Mouse (Mus musculus): Measurements from ENCODE around the gene Barx2. TPM values are rescaled to one million over a fixed set of nuclear protein-coding genes. Genes with fewer than 3 reads are reported as not detected.
A peak's percentile ranks its signal among the peaks of the same experiment; 100 is the strongest.

Gene Barx2
- polyA plus RNA-seq, 1 experiment from 2014 or later, result not detected

DNA sequence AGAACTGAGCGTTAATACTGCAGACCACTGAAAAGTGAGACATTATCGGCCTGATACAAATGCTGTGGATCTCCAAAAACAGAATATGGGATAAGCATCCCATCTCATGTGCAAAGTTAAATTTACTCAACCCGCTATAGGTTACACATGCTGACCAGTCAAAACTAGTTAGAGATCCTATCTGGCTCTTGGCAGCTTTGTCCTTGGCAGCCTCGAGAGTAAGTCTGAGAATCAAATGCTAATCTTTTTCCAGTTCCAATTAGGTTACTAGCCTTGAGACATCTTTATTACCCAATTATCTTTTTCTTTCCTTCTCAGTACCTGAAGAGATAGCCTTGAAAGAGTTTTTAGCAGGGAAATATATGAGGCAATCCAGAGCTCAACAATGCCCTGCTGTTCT, 62.6 kb downstream of the Barx2 start:
- H3K36me3 ChIP-seq (ENCODE audit: control insufficient read depth, insufficient read depth), result no peaks in the 10 kb centered on the region
- H3K9ac ChIP-seq (ENCODE audit: low read length), result no peak overlapping the region
- H3K4me2 ChIP-seq (ENCODE audit: low read depth, low read length), result no peak overlapping the region
- no peak for ATAC-seq (replicated peaks; ENCODE audit: extremely low read depth, insufficient read depth, low FRiP score)
- no peaks in the 10 kb centered on the region for H3K27me3 ChIP-seq (ENCODE audit: control insufficient read depth, insufficient read depth, low read length)
- WGBS, result 82% methylated on average over 4 of the region's 4 CpGs
- no peaks in the 10 kb centered on the region for H3K9me3 ChIP-seq (replicated peaks; ENCODE audit: control insufficient read depth, low read length)
- H3K4me3 ChIP-seq (ENCODE audit: low read length), result no peak overlapping the region
- H3K4me1 ChIP-seq (ENCODE audit: control insufficient read depth, insufficient read depth, low read length), result no peaks in the 10 kb centered on the region
- H3K27ac ChIP-seq (ENCODE audit: low read length), result no peak overlapping the region

DNA sequence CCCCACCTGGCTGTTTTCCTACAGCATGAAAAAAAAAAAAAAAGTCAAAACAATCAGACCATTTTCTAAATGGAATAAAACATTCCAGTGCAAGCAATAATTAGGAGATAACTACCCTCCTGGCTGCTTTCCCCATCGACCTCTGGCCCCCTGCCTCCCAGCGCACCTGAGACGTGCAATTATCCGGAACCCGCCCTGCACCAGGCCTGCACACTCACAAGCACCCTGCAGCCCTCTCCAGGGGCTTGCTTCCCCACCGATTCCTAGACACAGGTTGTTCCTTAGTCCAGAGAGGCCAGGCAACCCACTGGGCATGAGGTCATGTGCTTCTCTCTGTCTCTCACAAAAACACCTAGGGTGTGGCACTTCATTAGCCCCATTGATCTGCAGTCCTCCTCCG, 63.9 kb downstream of the Barx2 start:
- 77% methylated on average over 7 of the region's 7 CpGs for WGBS
- no peak overlapping the region for H3K27ac ChIP-seq (ENCODE audit: low read length)
- H3K27me3 ChIP-seq (ENCODE audit: control insufficient read depth, insufficient read depth, low read length), result no peaks in the 10 kb centered on the region
- no peak for ATAC-seq (replicated peaks; ENCODE audit: extremely low read depth, insufficient read depth, low FRiP score)
- H3K9me3 ChIP-seq (replicated peaks; ENCODE audit: control insufficient read depth, low read length), result no peaks in the 10 kb centered on the region
- H3K4me1 ChIP-seq (ENCODE audit: control insufficient read depth, insufficient read depth, low read length), result no peaks in the 10 kb centered on the region
- H3K36me3 ChIP-seq (ENCODE audit: control insufficient read depth, insufficient read depth), result no peaks in the 10 kb centered on the region
- no peak overlapping the region for H3K9ac ChIP-seq (ENCODE audit: low read length)
- H3K4me3 ChIP-seq (ENCODE audit: low read length), result no peak overlapping the region
- H3K4me2 ChIP-seq (ENCODE audit: low read depth, low read length), result no peak overlapping the region

DNA sequence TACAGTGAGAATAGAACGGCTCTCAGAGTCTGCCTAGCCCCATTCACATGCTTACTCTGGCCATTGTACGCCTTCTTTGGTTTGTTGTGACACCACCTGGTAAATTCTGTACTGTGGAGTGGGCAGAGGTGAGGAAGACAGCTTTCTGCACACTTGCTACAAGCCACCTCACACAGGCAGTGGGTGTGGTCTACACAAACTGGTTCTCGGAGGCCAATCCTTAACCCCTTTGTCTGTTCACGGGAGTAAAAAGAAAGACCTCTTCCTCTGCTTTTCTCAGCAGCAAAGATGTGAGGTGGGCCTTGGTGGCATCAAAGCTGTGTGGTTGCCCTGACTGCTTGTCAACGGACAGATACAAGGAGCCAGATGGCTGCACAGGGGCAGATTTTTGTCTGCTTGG, 68.6 kb downstream of the Barx2 start:
- WGBS, result 66% methylated on average over 5 of the region's 5 CpGs
- Histone ChIP-seq H3K9me3 (replicated peaks; ENCODE audit: control insufficient read depth, low read length) (no peaks in the 10 kb centered on the region), H3K4me3 (ENCODE audit: low read length) (no peak overlapping the region), H3K27ac (ENCODE audit: low read length) (no peak overlapping the region), H3K4me1 (ENCODE audit: control insufficient read depth, insufficient read depth, low read length) (0 out of 2 replicates have a peak, but pooled peaks cover 2% of the 10 kb centered on the region), H3K4me2 (ENCODE audit: low read depth, low read length) (no peak overlapping the region), H3K27me3 (ENCODE audit: control insufficient read depth, insufficient read depth, low read length) (no peaks in the 10 kb centered on the region), H3K9ac (ENCODE audit: low read length) (no peak overlapping the region), H3K36me3 (ENCODE audit: control insufficient read depth, insufficient read depth) (no peaks in the 10 kb centered on the region)
- ATAC-seq (replicated peaks; ENCODE audit: extremely low read depth, insufficient read depth, low FRiP score), result 0 out of 2 replicates have a peak, but pooled peaks have one; percentile 18

DNA sequence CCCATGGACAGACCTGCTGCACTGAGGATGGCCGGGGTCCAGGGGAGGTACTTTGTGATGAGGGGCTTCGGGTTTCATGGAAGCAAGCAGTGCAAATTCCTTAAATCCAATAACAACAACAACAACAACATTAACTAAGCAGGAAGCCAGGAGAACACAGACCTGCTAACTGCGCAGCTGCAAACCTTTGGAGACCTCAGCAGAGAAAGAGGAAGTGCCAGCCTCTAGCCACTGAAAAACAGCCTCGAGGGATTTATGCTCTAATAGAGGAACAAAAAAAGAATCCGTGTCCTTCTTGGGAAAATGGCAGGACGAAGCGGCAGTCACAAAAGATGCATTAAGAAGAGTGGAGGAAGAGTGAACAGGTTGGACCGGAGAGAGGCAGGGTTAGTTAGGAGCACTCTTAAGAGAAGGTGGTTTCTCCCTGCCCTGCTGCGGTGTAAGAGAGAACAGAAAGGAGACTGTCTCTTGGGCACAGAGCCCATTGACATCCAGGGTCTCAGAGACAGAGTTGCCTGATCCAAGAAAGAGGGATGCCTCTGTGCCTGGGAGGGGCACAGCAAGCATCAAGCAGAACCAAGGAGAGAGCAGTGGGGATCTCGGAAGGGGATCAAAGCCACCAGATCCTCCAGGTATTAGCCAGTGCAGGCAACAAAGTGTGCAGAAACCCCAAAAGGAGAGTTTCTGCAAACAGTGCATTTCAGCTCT, 72.0 kb downstream of the Barx2 start:
- 69% methylated on average over 10 of the region's 10 CpGs for WGBS
- no peak for ATAC-seq (replicated peaks; ENCODE audit: extremely low read depth, insufficient read depth, low FRiP score)
- Histone ChIP-seq H3K4me2 (ENCODE audit: low read depth, low read length) (no peak overlapping the region), H3K4me3 (ENCODE audit: low read length) (no peak overlapping the region), H3K9ac (ENCODE audit: low read length) (no peak overlapping the region), H3K27me3 (ENCODE audit: control insufficient read depth, insufficient read depth, low read length) (no peaks in the 10 kb centered on the region), H3K36me3 (ENCODE audit: control insufficient read depth, insufficient read depth) (no peaks in the 10 kb centered on the region), H3K4me1 (ENCODE audit: control insufficient read depth, insufficient read depth, low read length) (0 out of 2 replicates have a peak, but pooled peaks cover 2% of the 10 kb centered on the region), H3K9me3 (replicated peaks; ENCODE audit: control insufficient read depth, low read length) (no peaks in the 10 kb centered on the region), H3K27ac (ENCODE audit: low read length) (no peak overlapping the region)

DNA sequence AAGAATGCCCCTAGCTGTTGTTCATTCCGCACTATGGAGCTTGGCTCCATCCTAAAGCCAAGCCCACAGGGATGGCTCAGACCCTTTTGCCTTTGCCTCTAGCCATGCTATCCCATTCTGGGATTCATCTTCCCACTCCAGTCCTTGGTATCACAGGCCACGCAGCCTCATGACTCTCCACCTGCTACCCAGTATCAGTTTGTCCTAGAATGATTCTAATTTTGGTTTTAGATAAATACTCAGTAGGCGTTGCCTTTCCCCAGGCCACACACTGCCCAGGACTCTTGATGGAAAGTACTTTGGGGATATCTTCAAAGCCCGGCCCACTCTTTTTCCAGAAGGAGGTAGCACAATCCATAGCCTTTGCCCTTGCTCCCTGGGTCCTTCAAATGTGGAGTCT, 72.7 kb downstream of the Barx2 start:
- Histone ChIP-seq H3K27ac (ENCODE audit: low read length) (no peak overlapping the region), H3K4me2 (ENCODE audit: low read depth, low read length) (no peak overlapping the region), H3K4me3 (ENCODE audit: low read length) (no peak overlapping the region), H3K4me1 (ENCODE audit: control insufficient read depth, insufficient read depth, low read length) (0 out of 2 replicates have a peak, but pooled peaks cover 2% of the 10 kb centered on the region), H3K9me3 (replicated peaks; ENCODE audit: control insufficient read depth, low read length) (no peaks in the 10 kb centered on the region), H3K27me3 (ENCODE audit: control insufficient read depth, insufficient read depth, low read length) (no peaks in the 10 kb centered on the region), H3K36me3 (ENCODE audit: control insufficient read depth, insufficient read depth) (no peaks in the 10 kb centered on the region), H3K9ac (ENCODE audit: low read length) (no peak overlapping the region)
- 48% methylated on average over 4 of the region's 4 CpGs for WGBS
- no peak for ATAC-seq (replicated peaks; ENCODE audit: extremely low read depth, insufficient read depth, low FRiP score)

DNA sequence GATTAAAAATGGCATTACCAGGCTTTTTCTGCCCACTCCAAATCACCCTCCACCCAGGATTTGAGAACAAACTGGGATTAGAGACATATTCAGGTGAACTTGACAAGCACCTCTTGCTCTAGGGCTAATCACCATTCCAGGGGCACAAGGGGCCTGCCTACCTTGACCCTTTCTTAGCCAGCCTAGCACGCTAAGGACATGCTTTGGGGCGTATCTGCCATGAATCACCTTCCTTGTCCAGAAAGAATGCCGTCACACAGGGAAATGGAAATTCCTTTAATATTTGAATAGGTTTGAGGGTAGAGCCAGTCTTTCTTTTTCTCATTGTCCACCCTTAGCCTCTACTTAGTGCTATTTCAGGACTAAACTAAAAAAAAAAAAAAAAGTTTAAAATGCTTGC, 73.2 kb downstream of the Barx2 start:
- WGBS, result 66% methylated on average over 3 of the region's 3 CpGs
- no peak overlapping the region for H3K4me2 ChIP-seq (ENCODE audit: low read depth, low read length)
- no peak overlapping the region for H3K4me3 ChIP-seq (ENCODE audit: low read length)
- no peaks in the 10 kb centered on the region for H3K36me3 ChIP-seq (ENCODE audit: control insufficient read depth, insufficient read depth)
- no peak overlapping the region for H3K9ac ChIP-seq (ENCODE audit: low read length)
- 0 out of 2 replicates have a peak, but pooled peaks cover 2% of the 10 kb centered on the region for H3K4me1 ChIP-seq (ENCODE audit: control insufficient read depth, insufficient read depth, low read length)
- H3K9me3 ChIP-seq (replicated peaks; ENCODE audit: control insufficient read depth, low read length), result no peaks in the 10 kb centered on the region
- no peak overlapping the region for H3K27ac ChIP-seq (ENCODE audit: low read length)
- no peaks in the 10 kb centered on the region for H3K27me3 ChIP-seq (ENCODE audit: control insufficient read depth, insufficient read depth, low read length)
- ATAC-seq (replicated peaks; ENCODE audit: extremely low read depth, insufficient read depth, low FRiP score), result no peak

DNA sequence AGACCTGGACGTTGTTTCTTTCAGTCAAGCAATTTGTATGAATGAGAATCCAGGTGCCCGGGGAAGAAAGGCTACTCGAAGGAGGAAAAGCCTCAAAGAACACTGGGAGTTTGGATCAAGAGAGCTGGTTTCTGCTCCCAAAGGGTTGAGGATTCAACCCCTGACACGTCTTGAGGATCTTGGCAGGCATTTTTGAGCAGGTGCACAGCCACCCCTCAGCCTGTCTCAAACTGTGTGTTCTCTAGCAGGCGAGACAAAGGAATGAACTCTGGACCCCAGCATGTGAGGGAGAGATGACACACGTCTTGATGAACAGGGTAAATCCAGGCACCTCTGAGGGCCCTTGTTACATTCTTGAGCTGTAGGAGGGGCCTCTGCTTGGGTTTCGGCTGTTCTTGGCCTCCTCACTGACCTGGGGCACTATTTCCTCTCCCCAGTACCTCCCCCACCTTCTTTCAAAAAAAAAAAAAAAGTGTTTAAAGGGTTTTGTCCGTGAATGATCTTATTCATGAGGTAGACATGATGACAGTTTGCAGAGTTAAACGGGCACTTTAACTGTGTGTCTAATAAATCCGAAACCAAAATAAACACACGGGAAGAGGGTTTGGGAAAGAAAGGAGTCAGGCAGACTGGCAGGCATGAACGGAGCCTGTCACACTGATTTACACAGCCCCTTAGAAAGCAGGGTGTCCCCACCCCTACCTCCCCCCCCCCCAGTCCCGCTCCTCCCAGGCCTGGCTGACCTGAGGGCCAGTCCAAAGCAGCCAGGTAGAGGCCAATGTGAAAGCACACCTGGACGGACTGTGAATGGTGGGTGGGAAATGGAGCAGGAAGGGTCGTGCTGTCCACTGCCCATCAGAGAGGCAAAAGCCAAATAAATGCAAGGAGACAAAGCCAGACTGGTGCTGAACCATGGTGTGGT, 73.9 kb downstream of the Barx2 start:
- H3K4me2 ChIP-seq (ENCODE audit: low read depth, low read length), result no peak overlapping the region
- 0 out of 2 replicates have a peak, but pooled peaks cover 2% of the 10 kb centered on the region for H3K4me1 ChIP-seq (ENCODE audit: control insufficient read depth, insufficient read depth, low read length)
- H3K27ac ChIP-seq (ENCODE audit: low read length), result no peak overlapping the region
- WGBS, result 52% methylated on average over 15 of the region's 15 CpGs
- H3K27me3 ChIP-seq (ENCODE audit: control insufficient read depth, insufficient read depth, low read length), result no peaks in the 10 kb centered on the region
- ATAC-seq (replicated peaks; ENCODE audit: extremely low read depth, insufficient read depth, low FRiP score), result no peak
- no peak overlapping the region for H3K4me3 ChIP-seq (ENCODE audit: low read length)
- H3K9me3 ChIP-seq (replicated peaks; ENCODE audit: control insufficient read depth, low read length), result no peaks in the 10 kb centered on the region
- no peak overlapping the region for H3K9ac ChIP-seq (ENCODE audit: low read length)
- H3K36me3 ChIP-seq (ENCODE audit: control insufficient read depth, insufficient read depth), result no peaks in the 10 kb centered on the region

DNA sequence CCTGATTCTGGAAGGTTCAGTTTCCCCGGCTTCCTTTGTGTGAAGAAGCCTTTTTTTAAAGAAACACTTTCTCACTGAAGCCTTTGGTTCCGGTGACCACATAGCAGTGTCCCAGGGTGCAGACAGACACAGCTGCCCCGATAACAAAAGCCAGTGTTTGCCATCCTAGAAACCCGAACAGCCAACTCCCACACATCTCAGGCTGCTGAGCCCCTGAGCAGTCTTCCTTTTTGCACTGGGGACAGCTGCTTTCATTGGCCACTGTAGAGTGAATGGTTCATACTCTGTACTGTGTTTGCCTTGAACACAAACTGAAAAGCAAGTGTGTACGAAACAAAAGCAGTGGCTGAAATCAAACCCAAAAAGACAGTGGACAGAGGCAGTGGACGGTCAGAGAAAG, 75.2 kb downstream of the Barx2 start:
- H3K4me2 ChIP-seq (ENCODE audit: low read depth, low read length), result no peak overlapping the region
- no peaks in the 10 kb centered on the region for H3K36me3 ChIP-seq (ENCODE audit: control insufficient read depth, insufficient read depth)
- 0 out of 2 replicates have a peak, but pooled peaks cover 2% of the 10 kb centered on the region for H3K4me1 ChIP-seq (ENCODE audit: control insufficient read depth, insufficient read depth, low read length)
- H3K4me3 ChIP-seq (ENCODE audit: low read length), result no peak overlapping the region
- no peaks in the 10 kb centered on the region for H3K9me3 ChIP-seq (replicated peaks; ENCODE audit: control insufficient read depth, low read length)
- no peak overlapping the region for H3K9ac ChIP-seq (ENCODE audit: low read length)
- ATAC-seq (replicated peaks; ENCODE audit: extremely low read depth, insufficient read depth, low FRiP score), result no peak
- H3K27me3 ChIP-seq (ENCODE audit: control insufficient read depth, insufficient read depth, low read length), result no peaks in the 10 kb centered on the region
- no peak overlapping the region for H3K27ac ChIP-seq (ENCODE audit: low read length)
- WGBS, result 63% methylated on average over 6 of the region's 6 CpGs

DNA sequence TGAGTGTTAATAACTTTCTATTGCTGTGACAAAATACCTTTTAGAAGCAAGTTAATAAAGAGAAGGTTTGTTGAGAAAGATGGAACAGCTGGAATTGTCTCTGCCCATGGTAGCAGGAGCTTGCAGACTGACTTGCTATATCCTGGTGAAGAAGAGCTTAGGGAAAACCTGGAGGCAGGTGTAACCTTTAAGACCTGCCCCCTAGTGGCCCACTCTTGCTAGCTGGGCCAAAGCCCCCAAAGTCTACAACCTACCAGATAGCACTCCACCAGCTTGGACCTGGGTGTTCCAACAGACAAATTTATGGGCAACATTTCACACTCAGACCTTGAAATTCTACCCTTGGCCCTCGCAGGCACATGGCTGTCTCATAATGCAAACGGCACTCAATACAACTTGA, 104.5 kb downstream of the Barx2 start:
- WGBS, result 69% methylated on average over 2 of the region's 2 CpGs
- no peaks in the 10 kb centered on the region for H3K4me1 ChIP-seq (ENCODE audit: control insufficient read depth, insufficient read depth, low read length)
- no peak overlapping the region for H3K27ac ChIP-seq (ENCODE audit: low read length)
- no peak overlapping the region for H3K9ac ChIP-seq (ENCODE audit: low read length)
- H3K4me2 ChIP-seq (ENCODE audit: low read depth, low read length), result no peak overlapping the region
- H3K36me3 ChIP-seq (ENCODE audit: control insufficient read depth, insufficient read depth), result no peaks in the 10 kb centered on the region
- H3K27me3 ChIP-seq (ENCODE audit: control insufficient read depth, insufficient read depth, low read length), result no peaks in the 10 kb centered on the region
- no peak for ATAC-seq (replicated peaks; ENCODE audit: extremely low read depth, insufficient read depth, low FRiP score)
- H3K4me3 ChIP-seq (ENCODE audit: low read length), result no peak overlapping the region
- no peaks in the 10 kb centered on the region for H3K9me3 ChIP-seq (replicated peaks; ENCODE audit: control insufficient read depth, low read length)

Measured in heart, embryonic 16.5 days (tissue).